In the genomic region with DNA sequence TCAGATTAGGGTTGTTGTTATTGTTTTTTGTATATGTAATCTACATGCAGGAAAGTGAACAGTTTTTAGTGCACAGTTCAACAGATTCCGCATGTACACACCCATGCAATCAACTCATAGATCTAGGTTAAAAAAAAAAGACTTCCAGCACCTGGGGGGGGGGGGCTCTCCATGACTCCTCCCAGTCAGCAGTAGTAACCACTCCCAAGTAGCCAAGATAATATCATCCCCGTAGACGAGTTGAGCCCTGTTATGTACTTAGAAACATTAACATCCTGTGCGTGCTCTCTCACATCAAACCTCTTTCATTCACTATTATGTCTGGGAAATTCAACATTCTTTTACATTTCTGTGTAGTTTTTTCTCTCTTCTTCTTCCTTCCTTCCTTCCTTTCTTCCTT, we compare ENCODE assay signal across 25 mouse cellular contexts. TPM values are rescaled to one million over a fixed set of nuclear protein-coding genes. Genes with fewer than 3 reads are reported as not detected.
DNase-seq lines count a peak whose midpoint lies in the region; ATAC-seq lines count a peak whose summit lies in the region.
"Had no signal": no experiment of that assay in that cellular context is flagged by ENCODE, and none has a peak within 500 bp of the region (broad histone marks: within the 10 kb centered on the region; RNA-seq: fewer than 3 reads in every experiment).

No protein-coding gene starts in this region.

- no peaks in the 10 kb centered on the region for H3K9me3 ChIP-seq in hindbrain, embryonic 14.5 days (ENCODE audit: control insufficient read depth, low read length)
- H3K9me3 ChIP-seq: embryonic facial prominence, embryonic 10.5 days; embryonic facial prominence, embryonic 13.5 days; forebrain, embryonic 12.5 days; forebrain, embryonic 15.5 days; heart, embryonic 10.5 days; heart, embryonic 13.5 days; hindbrain, embryonic 12.5 days had no signal

- no peak overlapping the region for H3K4me2 ChIP-seq in hindbrain, embryonic 14.5 days (replicated peaks)
- H3K4me2 ChIP-seq: embryonic facial prominence, embryonic 13.5 days; forebrain, embryonic 12.5 days; forebrain, embryonic 15.5 days; heart, embryonic 13.5 days; hindbrain, embryonic 12.5 days had no signal

- H3K4me1 ChIP-seq in hindbrain, embryonic 14.5 days (replicated peaks; ENCODE audit: control insufficient read depth, insufficient read depth, low read length): no peaks in the 10 kb centered on the region
- H3K4me1 ChIP-seq: forebrain, embryonic 15.5 days; hindbrain, embryonic 12.5 days had no signal

- no peak overlapping the region for H3K27ac ChIP-seq in hindbrain, embryonic 14.5 days
- H3K27ac ChIP-seq: embryonic facial prominence, embryonic 10.5 days; embryonic facial prominence, embryonic 13.5 days; forebrain, embryonic 12.5 days; forebrain, embryonic 15.5 days; heart, adult 2 months; heart, embryonic 10.5 days; heart, embryonic 13.5 days; hindbrain, embryonic 12.5 days had no signal

- no peaks in the 10 kb centered on the region for H3K27me3 ChIP-seq in hindbrain, embryonic 14.5 days (ENCODE audit: control insufficient read depth, insufficient read depth, low read length)
- H3K27me3 ChIP-seq: embryonic facial prominence, embryonic 13.5 days; forebrain, embryonic 12.5 days; forebrain, embryonic 15.5 days; heart, embryonic 13.5 days; hindbrain, embryonic 12.5 days had no signal

- peak; percentile 33 for ATAC-seq in activated CD4-positive, CD25-positive, alpha-beta regulatory T cell, adult 4 months
- ATAC-seq in hindbrain, embryonic 14.5 days (ENCODE audit: low FRiP score): no peak
- ATAC-seq: forebrain, embryonic 15.5 days; hindbrain, embryonic 16.5 days; inflammation-experienced regulatory T-cells, adult 6 months; intestine, embryonic 16.5 days had no signal

- no peak overlapping the region for H3K9ac ChIP-seq in hindbrain, embryonic 14.5 days
- H3K9ac ChIP-seq: embryonic facial prominence, embryonic 13.5 days; forebrain, embryonic 12.5 days; forebrain, embryonic 15.5 days; heart, embryonic 13.5 days; hindbrain, embryonic 12.5 days had no signal

- H3K4me3 ChIP-seq in hindbrain, embryonic 14.5 days (replicated peaks; ENCODE audit: low read length): no peak overlapping the region
- H3K4me3 ChIP-seq: embryonic facial prominence, embryonic 10.5 days; embryonic facial prominence, embryonic 13.5 days; erythroblast, embryonic 14.5 days; forebrain, embryonic 12.5 days; forebrain, embryonic 15.5 days; heart, adult 2 months; heart, embryonic 10.5 days; heart, embryonic 13.5 days; hindbrain, embryonic 12.5 days had no signal

- H3K36me3 ChIP-seq in hindbrain, embryonic 14.5 days (replicated peaks; ENCODE audit: control insufficient read depth, insufficient read depth): no peaks in the 10 kb centered on the region
- H3K36me3 ChIP-seq: embryonic facial prominence, embryonic 10.5 days; embryonic facial prominence, embryonic 13.5 days; forebrain, embryonic 12.5 days; forebrain, embryonic 15.5 days; heart, embryonic 10.5 days; heart, embryonic 13.5 days; hindbrain, embryonic 12.5 days had no signal

- WGBS in hindbrain, embryonic 14.5 days: 90% methylated on average over 4 of the region's 4 CpGs

- DNase-seq in CD4-positive helper T cell, adult 2 months (ENCODE audit: low read depth, low spot score): peak; percentile 51
- DNase-seq in CD4-positive, CD25-positive, alpha-beta regulatory T cell, adult 2 months (ENCODE audit: low read depth, low spot score): peak; percentile 67
- no peak for DNase-seq in hindbrain, embryonic 14.5 days (ENCODE audit: low spot score)
- DNase-seq in kidney, postnatal 4 days: no peak
- DNase-seq in adrenal gland, adult (ENCODE audit: inconsistent age in 2 of 2, low spot score in 1 of 2): no peak
- DNase-seq: adrenal gland, postnatal 14 days; cerebellum, adult 11 months; cerebellum, adult 2 months; cerebellum, adult 9-11 months; cerebellum, postnatal 36 days; embryo, embryonic 11 days; gastrocnemius, postnatal 25 days; heart, adult 2 months had no signal

RNA-seq across cellular contexts. Expression of a gene that starts 28.0 kb away (rescaled TPM):
- 10 to 100 TPM; 36.4 to 49.1 TPM for polyA plus RNA-seq in activated CD4-positive, CD25-positive, alpha-beta regulatory T cell, adult 4 months (2017; shearing (Covaris generic))
- 9.0 and 9.1 TPM in 2 replicates for polyA plus RNA-seq in hindbrain, embryonic 14.5 days (2014; fragmentation: Nextera tagmentation; extraction: Ambion mirVana)

Comparison
In these comparisons a context has a peak if more than half of its experiments do, and no peak if none do; other contexts are left out.
1. DNase-seq: peak in CD4-positive helper T cell, adult 2 months (single experiment) and CD4-positive, CD25-positive, alpha-beta regulatory T cell, adult 2 months (single experiment); none in hindbrain, embryonic 14.5 days (single experiment), kidney, postnatal 4 days (0 of 2) and adrenal gland, adult (0 of 2).